ENCODE assay signal across 22 mouse cellular contexts in genomic region chr12:111065330-111065729, GRCm38 (mm10).
"Had no signal": no experiment of that assay in that cellular context is flagged by ENCODE, and none has a peak within 500 bp of the region (broad histone marks: within the 10 kb centered on the region; RNA-seq: fewer than 3 reads in every experiment).

No protein-coding gene starts in this region.

- H3K27ac ChIP-seq: gastrocnemius, adult 2 months; heart, embryonic 10.5 days; hindbrain, embryonic 10.5 days; hindbrain, embryonic 12.5 days; hindbrain, embryonic 14.5 days; layer of hippocampus, adult 2 months; left cerebral cortex, adult 2 months; limb, embryonic 10.5 days; limb, embryonic 12.5 days; liver, embryonic 12.5 days had no signal

- H3K9me3 ChIP-seq: heart, embryonic 10.5 days; heart, embryonic 12.5 days; hindbrain, embryonic 10.5 days; hindbrain, embryonic 12.5 days; limb, embryonic 10.5 days; limb, embryonic 12.5 days; liver, embryonic 12.5 days had no signal

- H3K27me3 ChIP-seq: heart, embryonic 12.5 days; hindbrain, embryonic 12.5 days; limb, embryonic 12.5 days; liver, embryonic 12.5 days had no signal

- DNase-seq: gastrocnemius, adult 2 months; gastrocnemius, postnatal 10 days; gastrocnemius, postnatal 25 days; heart, adult 18-20 months; heart, postnatal 10 days; heart, postnatal 4 days; kidney, adult 11 months; kidney, adult 2 months; kidney, postnatal 10 days; kidney, postnatal 4 days had no signal

- H3K9ac ChIP-seq: heart, embryonic 12.5 days; hindbrain, embryonic 12.5 days; hindbrain, embryonic 14.5 days; limb, embryonic 12.5 days; liver, embryonic 12.5 days had no signal

- H3K4me1 ChIP-seq: heart, embryonic 10.5 days; heart, embryonic 12.5 days; hindbrain, embryonic 10.5 days; limb, embryonic 10.5 days had no signal

- H3K4me2 ChIP-seq: heart, embryonic 12.5 days; hindbrain, embryonic 12.5 days; hindbrain, embryonic 14.5 days; limb, embryonic 12.5 days; liver, embryonic 12.5 days had no signal

- H3K4me3 ChIP-seq: gastrocnemius, adult 2 months; heart, embryonic 10.5 days; heart, embryonic 12.5 days; hindbrain, embryonic 10.5 days; hindbrain, embryonic 12.5 days; layer of hippocampus, adult 2 months; left cerebral cortex, adult 2 months; limb, embryonic 10.5 days; limb, embryonic 12.5 days; liver, embryonic 12.5 days had no signal

- ATAC-seq: hindbrain, embryonic 16.5 days; intestine, embryonic 16.5 days; liver, embryonic 12.5 days had no signal

- H3K36me3 ChIP-seq: hindbrain, embryonic 12.5 days had no signal
